Mouse (Mus musculus): ENCODE measurements around the gene Noc3l. TPM values are rescaled to one million over a fixed set of nuclear protein-coding genes. Genes with fewer than 3 reads are reported as not detected.

The Noc3l gene
- polyA plus RNA-seq, 1 experiment, result 4.4 TPM

DNA sequence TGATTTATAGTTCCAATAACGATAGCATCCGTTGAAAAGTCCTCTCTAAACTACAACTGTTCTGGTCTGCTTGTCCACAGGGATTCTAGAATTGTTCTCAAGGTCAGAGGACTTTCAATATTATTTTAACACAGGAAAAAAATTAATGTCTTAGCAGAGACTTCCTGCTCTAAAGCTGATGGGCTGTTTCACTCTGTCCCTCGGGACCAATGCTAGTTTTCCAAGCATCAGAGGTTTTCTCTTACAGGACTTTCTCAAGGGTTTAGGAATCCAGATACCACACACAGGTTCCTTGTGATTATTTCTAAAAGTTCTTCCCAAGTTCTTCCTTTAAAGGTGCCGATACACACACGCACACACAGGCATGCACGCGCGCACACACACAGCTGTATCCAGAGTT, 74.5 kb downstream of the Noc3l start:
- no peaks in the 10 kb centered on the region for H3K79me2 ChIP-seq (ENCODE audit: control insufficient read depth, insufficient read depth)
- H3K36me3 ChIP-seq (ENCODE audit: control insufficient read depth, insufficient read depth), result no peaks in the 10 kb centered on the region
- H3ac ChIP-seq (ENCODE audit: control insufficient read depth, insufficient read length, low read depth), result no peak overlapping the region
- H3K79me3 ChIP-seq (ENCODE audit: low read depth), result no peaks in the 10 kb centered on the region
- H3K27me3 ChIP-seq (ENCODE audit: control insufficient read depth, insufficient read depth, insufficient read length), result peaks cover 5% of the 10 kb centered on the region
- H3K4me3 ChIP-seq (ENCODE audit: insufficient read depth, poor library complexity, severe bottlenecking), result no peak overlapping the region
- no peak for TF ChIP-seq MYOG (IDR thresholded peaks at IDR 0.05; ENCODE audit: control insufficient read depth, extremely low read depth, insufficient read length)
- TF ChIP-seq MAX (IDR thresholded peaks at IDR 0.05), result no peak
- TF ChIP-seq MYOD1 (IDR thresholded peaks at IDR 0.05; ENCODE audit: control insufficient read depth, insufficient read length, low read depth), result no peak
- TF ChIP-seq USF1 (IDR thresholded peaks at IDR 0.05; ENCODE audit: low read depth), result no peak
- no peak for TF ChIP-seq CEBPB (IDR thresholded peaks at IDR 0.05; ENCODE audit: low read depth)
- no peak for TF ChIP-seq CTCF (IDR thresholded peaks at IDR 0.05; ENCODE audit: control insufficient read depth, insufficient read depth, insufficient read length)
- TF ChIP-seq FOSL1 (IDR thresholded peaks at IDR 0.05; ENCODE audit: insufficient read depth, low read length, poor library complexity, severe bottlenecking), result no peak

Other genes starting within 250 kb of the Noc3l start
- gene Tbc1d12, start 17.3 kb upstream of the Noc3l start, polyA plus RNA-seq (2012; fragmentation: generic; extraction: Trizol), result 0.13 TPM
- 9.1 TPM for gene Hells, start 111.7 kb upstream of the Noc3l start, polyA plus RNA-seq (2012; fragmentation: generic; extraction: Trizol)
- not detected for gene Cyp2c55, start 187.8 kb upstream of the Noc3l start, polyA plus RNA-seq (2012; fragmentation: generic; extraction: Trizol)
- gene Cyp2c65, start 241.8 kb upstream of the Noc3l start, polyA plus RNA-seq (2012; fragmentation: generic; extraction: Trizol), result not detected

Data from C2C12 (cell line).